Mouse (Mus musculus): ENCODE measurements around the gene Coro1b.

GRCm38 (mm10) chr19:4189051-4189620, 40.7 kb downstream of the Coro1b start:
- no peak for TF ChIP-seq CTCF (IDR thresholded peaks at IDR 0.05; ENCODE audit: low read depth)
- TF ChIP-seq EP300 (IDR thresholded peaks at IDR 0.05; ENCODE audit: low read depth) = no peak
